Comparison of ENCODE assay signal across 12 mouse cellular contexts in genomic region chr10:19994469-19995450, GRCm38 (mm10).
DNase-seq lines count a peak whose midpoint lies in the region; ATAC-seq and TF ChIP-seq lines count a peak whose summit lies in the region.
"Had no signal": no experiment of that assay in that cellular context is flagged by ENCODE, and none has a peak within 500 bp of the region (broad histone marks: within the 10 kb centered on the region; RNA-seq: fewer than 3 reads in every experiment).

No protein-coding gene starts in this region.

- H3K9ac ChIP-seq in forebrain, embryonic 15.5 days (replicated peaks), result no peak overlapping the region
- peak overlapping the region; percentile 67 for H3K9ac ChIP-seq in CH12.LX (ENCODE audit: insufficient read depth, low read depth)
- no peak overlapping the region for H3K9ac ChIP-seq in intestine, embryonic 15.5 days
- H3K9ac ChIP-seq: midbrain, embryonic 13.5 days; neural tube, embryonic 12.5 days had no signal

- H3K27me3 ChIP-seq in forebrain, embryonic 10.5 days (ENCODE audit: poor library complexity, severe bottlenecking), result no peaks in the 10 kb centered on the region
- H3K27me3 ChIP-seq in forebrain, embryonic 15.5 days, result no peaks in the 10 kb centered on the region
- no peaks in the 10 kb centered on the region for H3K27me3 ChIP-seq in CH12.LX (replicated peaks)
- H3K27me3 ChIP-seq in intestine, embryonic 15.5 days (replicated peaks), result no peaks in the 10 kb centered on the region
- H3K27me3 ChIP-seq: midbrain, embryonic 13.5 days; neural tube, embryonic 12.5 days; Patski had no signal

- H3K4me3 ChIP-seq in forebrain, embryonic 10.5 days, result no peak overlapping the region
- H3K4me3 ChIP-seq in forebrain, embryonic 15.5 days, result no peak overlapping the region
- H3K4me3 ChIP-seq in CH12.LX (replicated peaks in 1 of 3; ENCODE audit: low read depth in 2 of 3, low read length in 2 of 3, poor library complexity in 1 of 3), result peak overlapping the region; percentile 0 to 30 (median 21)
- no peak overlapping the region for H3K4me3 ChIP-seq in intestine, embryonic 15.5 days (replicated peaks)
- H3K4me3 ChIP-seq: midbrain, embryonic 13.5 days; neural tube, embryonic 12.5 days had no signal

- no peak for TF ChIP-seq EP300 in CH12.LX (IDR thresholded peaks at IDR 0.05; ENCODE audit: low read length)

- no peak for ATAC-seq in forebrain, embryonic 15.5 days (replicated peaks)
- no peak for ATAC-seq in intestine, embryonic 15.5 days
- ATAC-seq: Patski had no signal

- TF ChIP-seq POLR2A in CH12.LX (IDR thresholded peaks at IDR 0.05; ENCODE audit: low read depth, low read length), result peak; percentile 44

- no peak; a peak in 1 of 4 replicates for TF ChIP-seq CTCF in CH12.LX (conservative IDR thresholded peaks at IDR 0.05 in 1 of 2, IDR thresholded peaks at IDR 0.05 in 1 of 2; ENCODE audit: low read depth in 2 of 2, low read length in 2 of 2)

- 71% methylated on average over 14 of the region's 14 CpGs for WGBS in forebrain, embryonic 10.5 days
- WGBS in forebrain, embryonic 15.5 days, result 78% methylated on average over 14 of the region's 14 CpGs
- WGBS in intestine, embryonic 15.5 days, result 68% methylated on average over 14 of the region's 14 CpGs

- H3K27ac ChIP-seq in forebrain, embryonic 10.5 days, result no peak overlapping the region
- no peak overlapping the region for H3K27ac ChIP-seq in forebrain, embryonic 15.5 days (replicated peaks)
- peak overlapping the region; percentile 84 for H3K27ac ChIP-seq in CH12.LX (ENCODE audit: insufficient read depth, low read depth)
- H3K27ac ChIP-seq in intestine, embryonic 15.5 days, result no peak overlapping the region
- H3K27ac ChIP-seq: midbrain, embryonic 13.5 days; neural tube, embryonic 12.5 days had no signal

- H3K79me2 ChIP-seq in CH12.LX (replicated peaks; ENCODE audit: control insufficient read depth, extremely low read depth, insufficient read depth, poor library complexity, severe bottlenecking), result peaks cover 55% of the 10 kb centered on the region

- H3K4me1 ChIP-seq in forebrain, embryonic 10.5 days, result peaks cover 4% of the 10 kb centered on the region
- no peaks in the 10 kb centered on the region for H3K4me1 ChIP-seq in forebrain, embryonic 15.5 days
- H3K4me1 ChIP-seq in CH12.LX (ENCODE audit: control insufficient read depth in 1 of 2, insufficient read depth in 2 of 2), result peaks cover 33 to 79% of the 10 kb centered on the region in 2 experiments
- H3K4me1 ChIP-seq in intestine, embryonic 15.5 days (replicated peaks), result no peaks in the 10 kb centered on the region
- H3K4me1 ChIP-seq: midbrain, embryonic 13.5 days; neural tube, embryonic 12.5 days had no signal

- no peak overlapping the region for H3K4me2 ChIP-seq in forebrain, embryonic 15.5 days (replicated peaks)
- H3K4me2 ChIP-seq in CH12.LX (ENCODE audit: insufficient read depth, low read depth, poor library complexity, severe bottlenecking), result peak overlapping the region; percentile 73
- no peak overlapping the region for H3K4me2 ChIP-seq in intestine, embryonic 15.5 days (replicated peaks)
- H3K4me2 ChIP-seq: midbrain, embryonic 13.5 days; neural tube, embryonic 12.5 days had no signal

- TF ChIP-seq RAD21 in CH12.LX (IDR thresholded peaks at IDR 0.05; ENCODE audit: low read depth, low read length), result no peak; the same call in none of the 2 replicates

- DNase-seq in forebrain, embryonic 10.5 days (ENCODE audit: extremely low spot score, low spot score), result peak; percentile 12
- peak; percentile 78 for DNase-seq in CH12.LX (ENCODE audit: extremely low read depth)
- peak; percentile 84 to 87 for DNase-seq in kidney, adult 8-10 months
- peak; percentile 54 to 61 for DNase-seq in spleen, postnatal 36 days (ENCODE audit: low spot score in 2 of 2)
- DNase-seq in embryo, embryonic 11 days, result no peak
- no peak for DNase-seq in frontal cortex, adult 2 months (ENCODE audit: extremely low spot score in 1 of 2, low spot score in 1 of 2)
- DNase-seq: right cerebral cortex, postnatal 14 days had no signal

- no peaks in the 10 kb centered on the region for H3K36me3 ChIP-seq in forebrain, embryonic 10.5 days (replicated peaks)
- no peaks in the 10 kb centered on the region for H3K36me3 ChIP-seq in forebrain, embryonic 15.5 days
- peaks cover 0 to 11% of the 10 kb centered on the region in 2 experiments for H3K36me3 ChIP-seq in CH12.LX (replicated peaks in 1 of 2; ENCODE audit: control insufficient read depth in 1 of 2, insufficient read depth in 1 of 2, low read length in 1 of 2)
- no peaks in the 10 kb centered on the region for H3K36me3 ChIP-seq in intestine, embryonic 15.5 days
- H3K36me3 ChIP-seq: midbrain, embryonic 13.5 days; neural tube, embryonic 12.5 days had no signal

- no peaks in the 10 kb centered on the region for H3K9me3 ChIP-seq in forebrain, embryonic 10.5 days
- H3K9me3 ChIP-seq in forebrain, embryonic 15.5 days, result no peaks in the 10 kb centered on the region
- peaks cover 6% of the 10 kb centered on the region for H3K9me3 ChIP-seq in CH12.LX (replicated peaks; ENCODE audit: low read length)
- no peaks in the 10 kb centered on the region for H3K9me3 ChIP-seq in intestine, embryonic 15.5 days
- H3K9me3 ChIP-seq: midbrain, embryonic 13.5 days; neural tube, embryonic 12.5 days had no signal

- dilution Hi-C loops in CH12.LX (cut with MboI; ENCODE audit: extremely low pct_ligation_motif_present, extremely low pct_unique_long_range_greater_than_20kb, low sequenced_read_pairs), result no loop called here

- in situ Hi-C loops in CH12.LX (cut with MboI; ENCODE audit: low pct_ligation_motif_present, low pct_unique_long_range_greater_than_20kb, low sequenced_read_pairs), result loop anchor here (10.0 kb wide), 1 partner anchor 60 kb away; the partner anchor contains the start of gene Map3k5

TF ChIP-seq in CH12.LX, 34 proteins besides CTCF, POLR2A, EP300 and RAD21:
- no peak for TF ChIP-seq JUND (conservative IDR thresholded peaks at IDR 0.05; ENCODE audit: low read depth, low read length)
- TF ChIP-seq BHLHE40 (IDR thresholded peaks at IDR 0.05; ENCODE audit: low read depth, low read length), result peak; percentile 65
- no peak for TF ChIP-seq ZNF384 (IDR thresholded peaks at IDR 0.05; ENCODE audit: low read depth, low read length)
- TF ChIP-seq SIN3A (IDR thresholded peaks at IDR 0.05; ENCODE audit: low read length), result peak; percentile 71
- TF ChIP-seq SMC3 (IDR thresholded peaks at IDR 0.05; ENCODE audit: low read depth, low read length), result peak; percentile 25
- TF ChIP-seq IRF4 (IDR thresholded peaks at IDR 0.05; ENCODE audit: low read depth, low read length), result no peak
- no peak for TF ChIP-seq POLR2AphosphoS2 (IDR thresholded peaks at IDR 0.05; ENCODE audit: low read depth, low read length)
- TF ChIP-seq RCOR1 (conservative IDR thresholded peaks at IDR 0.05; ENCODE audit: low read depth, low read length), result 0 out of 2 replicates have a peak, but pooled peaks have one; percentile 17
- no peak for TF ChIP-seq ZKSCAN1 (IDR thresholded peaks at IDR 0.05; ENCODE audit: borderline replicate concordance, low read depth, low read length)
- no peak for TF ChIP-seq KAT2A (IDR thresholded peaks at IDR 0.05; ENCODE audit: insufficient replicate concordance, low read length)
- no peak for TF ChIP-seq PAX5 (IDR thresholded peaks at IDR 0.05; ENCODE audit: low read length)
- TF ChIP-seq ETS1 (conservative IDR thresholded peaks at IDR 0.05; ENCODE audit: low read depth, low read length), result peak; percentile 35; the same call in 1 of the 2 replicates
- TF ChIP-seq MAFK (IDR thresholded peaks at IDR 0.05; ENCODE audit: insufficient replicate concordance, low read length), result no peak
- 0 out of 2 replicates have a peak, but pooled peaks have one; percentile 45 for TF ChIP-seq MYC (IDR thresholded peaks at IDR 0.05; ENCODE audit: low read depth, low read length)
- peak; percentile 57; the same call in 1 of the 2 replicates for TF ChIP-seq MXI1 (IDR thresholded peaks at IDR 0.05; ENCODE audit: low read depth, low read length)
- no peak for TF ChIP-seq USF2 (conservative IDR thresholded peaks at IDR 0.05; ENCODE audit: low read depth, low read length)
- TF ChIP-seq TCF12 (IDR thresholded peaks at IDR 0.05; ENCODE audit: low read depth, low read length), result peak; percentile 51; the same call in 1 of the 2 replicates
- TF ChIP-seq MEF2A (IDR thresholded peaks at IDR 0.05; ENCODE audit: borderline replicate concordance, low read depth, low read length), result peak; percentile 9; the same call in 1 of the 2 replicates
- no peak for TF ChIP-seq GABPA (IDR thresholded peaks at IDR 0.05; ENCODE audit: insufficient replicate concordance, low read depth, low read length)
- TF ChIP-seq E2F4 (IDR thresholded peaks at IDR 0.05; ENCODE audit: insufficient replicate concordance, low read depth, low read length), result no peak
- 0 out of 2 replicates have a peak, but pooled peaks have one; percentile 43 for TF ChIP-seq NELFE (IDR thresholded peaks at IDR 0.05; ENCODE audit: low read depth, low read length)
- peak; percentile 41; the same call in 1 of the 2 replicates for TF ChIP-seq TBP (conservative IDR thresholded peaks at IDR 0.05; ENCODE audit: low read depth, low read length)
- TF ChIP-seq ZC3H11A (IDR thresholded peaks at IDR 0.05; ENCODE audit: low read depth, low read length), result no peak
- no peak for TF ChIP-seq NRF1 (IDR thresholded peaks at IDR 0.05; ENCODE audit: low read depth, low read length)
- no peak for TF ChIP-seq ELF1 (IDR thresholded peaks at IDR 0.05; ENCODE audit: low read depth, low read length)
- TF ChIP-seq MAX (IDR thresholded peaks at IDR 0.05; ENCODE audit: low read length), result peak; percentile 44; the same call in 1 of the 2 replicates
- no peak for TF ChIP-seq HCFC1 (IDR thresholded peaks at IDR 0.05; ENCODE audit: low read depth, low read length)
- TF ChIP-seq ZMIZ1 (IDR thresholded peaks at IDR 0.05; ENCODE audit: low read depth, low read length), result 0 out of 2 replicates have a peak, but pooled peaks have one; percentile 29
- TF ChIP-seq UBTF (IDR thresholded peaks at IDR 0.05; ENCODE audit: low read depth, low read length), result no peak
- no peak for TF ChIP-seq CHD2 (IDR thresholded peaks at IDR 0.05; ENCODE audit: low read length)
- TF ChIP-seq CHD1 (IDR thresholded peaks at IDR 0.05; ENCODE audit: low read depth, low read length), result peak; percentile 60; the same call in 1 of the 2 replicates
- peak; percentile 69; the same call in 1 of the 2 replicates for TF ChIP-seq MAZ (IDR thresholded peaks at IDR 0.05; ENCODE audit: low read depth, low read length)
- TF ChIP-seq USF1 (IDR thresholded peaks at IDR 0.05; ENCODE audit: low read depth, low read length), result no peak
- no peak for TF ChIP-seq JUN (IDR thresholded peaks at IDR 0.05; ENCODE audit: insufficient read depth, low read depth, low read length)

Comparison
In these comparisons a context has a peak if more than half of its experiments do, and no peak if none do; other contexts are left out.
1. DNase-seq: peak in forebrain, embryonic 10.5 days (single experiment), CH12.LX (single experiment), kidney, adult 8-10 months (2 of 2) and spleen, postnatal 36 days (2 of 2); none in embryo, embryonic 11 days (single experiment) and frontal cortex, adult 2 months (0 of 2).
2. H3K4me3 ChIP-seq: peak in CH12.LX (3 of 3); none in forebrain, embryonic 10.5 days (single experiment), forebrain, embryonic 15.5 days (single experiment) and intestine, embryonic 15.5 days (single experiment).